Mouse (Mus musculus): ENCODE results near the gene Prr5l.
"Not testable (repeated sequence)": the region's sequence is repeated elsewhere in the genome, so short reads cannot be mapped to it uniquely, and the experiment has no call there.

The Prr5l gene

DNA sequence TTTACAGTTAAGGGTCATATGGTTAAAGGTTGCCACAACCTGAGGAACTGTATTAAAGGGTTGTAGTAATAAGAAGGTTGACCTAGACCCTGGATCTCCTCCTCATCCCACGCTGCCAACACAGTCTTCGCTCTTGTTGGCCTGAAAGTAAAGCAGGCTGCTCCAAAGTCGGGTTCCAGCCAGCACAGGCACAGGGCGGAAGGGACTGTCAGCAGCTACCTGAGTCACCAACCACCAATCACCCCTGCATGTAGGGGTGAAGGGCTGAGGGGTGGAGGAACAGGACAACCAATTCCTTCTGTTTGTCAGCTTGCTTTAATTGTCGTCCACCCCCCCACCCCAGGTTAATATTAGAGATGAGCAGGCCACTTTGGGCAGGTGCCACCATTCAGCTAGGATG lies 119.3 kb downstream of the Prr5l start:
- no peak for DNase-seq (ENCODE audit: extremely low read depth, low read depth, low spot score)

GRCm38 (mm10) chr2:101762955-101763386 lies 119.9 kb downstream of the Prr5l start:
- DNase-seq (ENCODE audit: extremely low read depth, low read depth, low spot score): no peak

- DNase-seq (ENCODE audit: extremely low read depth, low read depth, low spot score): no peak
These were observed 120.4 kb downstream of the Prr5l start for GRCm38 (mm10) chr2:101762405-101762804.

DNA sequence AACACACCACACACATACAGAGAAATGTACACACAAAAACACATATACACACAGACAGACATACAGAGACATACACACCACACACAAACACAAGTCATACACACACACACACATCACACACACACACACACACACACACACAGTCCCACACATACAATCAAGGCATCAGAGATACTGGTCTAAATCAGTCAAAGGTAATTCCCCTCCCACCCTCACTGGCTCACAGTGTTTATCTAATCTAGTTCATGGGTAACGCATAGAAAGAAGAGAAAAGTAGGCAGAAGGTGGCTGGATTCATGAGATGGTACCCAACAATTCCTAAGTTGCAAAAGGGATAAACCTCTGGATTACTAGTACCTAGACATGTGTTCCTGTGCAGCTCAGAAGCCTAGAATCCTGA lies 120.9 kb downstream of the Prr5l start:
- DNase-seq (ENCODE audit: extremely low read depth, low read depth, low spot score): no peak

GRCm38 (mm10) chr2:101759523-101760277 lies 123.1 kb downstream of the Prr5l start:
- no peak for DNase-seq (ENCODE audit: extremely low read depth, low read depth, low spot score)

GRCm38 (mm10) chr2:101757806-101758205 lies 125.0 kb downstream of the Prr5l start:
- no peak for DNase-seq (ENCODE audit: extremely low read depth, low read depth, low spot score)

DNA sequence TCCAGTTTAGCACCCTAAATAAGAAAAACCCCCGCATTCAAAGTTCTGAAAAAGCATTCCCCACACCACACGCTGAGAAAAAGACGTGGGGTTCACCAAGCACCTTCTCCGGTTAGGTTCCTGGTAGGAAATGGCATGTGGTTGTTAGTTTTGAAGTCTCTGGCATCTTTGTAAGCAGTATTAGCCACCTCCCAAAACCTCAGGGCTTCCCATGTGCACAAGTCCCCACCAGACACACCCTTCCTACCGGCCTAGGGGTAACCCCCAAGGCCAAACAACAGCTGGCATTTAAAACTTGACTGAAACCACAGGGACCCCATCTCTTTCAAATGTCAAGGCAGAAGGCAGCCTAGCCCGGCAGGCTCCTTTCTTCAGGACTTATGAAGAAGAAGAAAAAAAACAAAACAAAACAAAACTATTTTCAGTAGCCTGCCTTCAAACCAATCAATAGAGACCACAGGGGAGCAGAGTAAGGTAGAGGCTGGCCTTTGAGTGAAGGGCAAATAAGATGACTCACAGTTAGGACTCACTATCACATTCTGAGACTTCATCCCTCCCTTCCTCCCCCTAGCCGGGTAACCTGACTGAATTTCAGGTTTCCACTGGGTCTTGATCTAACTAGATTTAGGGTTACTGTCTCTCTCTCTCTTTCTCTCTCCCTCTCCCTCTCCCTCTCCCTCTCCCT lies 126.6 kb downstream of the Prr5l start:
- no peak for DNase-seq (ENCODE audit: extremely low read depth, low read depth, low spot score)

DNA sequence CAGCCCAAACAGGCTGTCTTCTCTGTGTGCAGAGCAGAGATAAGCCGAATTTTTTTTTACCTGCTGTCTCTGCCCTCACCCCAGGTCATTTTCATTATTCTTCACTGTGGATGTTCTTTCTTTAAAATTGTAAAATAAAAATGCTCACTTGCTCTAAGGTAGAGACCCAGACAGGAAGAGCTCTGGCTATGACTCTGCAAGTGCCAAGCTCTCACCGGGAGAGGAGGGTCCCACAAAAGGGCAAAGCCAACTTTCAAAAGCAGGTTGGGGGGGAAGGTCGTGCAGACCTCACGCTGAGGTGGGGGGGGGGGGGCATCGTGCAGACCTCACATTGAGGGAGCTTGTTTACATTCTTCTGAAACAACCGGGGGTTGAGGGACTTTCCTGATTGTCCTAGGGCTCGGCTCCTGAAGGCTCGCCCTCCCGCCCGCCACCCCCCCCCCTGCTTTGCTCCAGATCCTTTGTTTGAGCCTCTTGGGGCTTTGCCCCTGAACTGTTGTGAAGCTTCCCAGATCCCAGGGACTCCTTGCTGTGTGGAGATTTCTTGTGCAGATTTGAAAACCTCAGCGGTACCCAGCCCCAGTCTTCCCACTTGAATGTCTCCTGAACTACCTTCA lies 127.8 kb downstream of the Prr5l start:
- DNase-seq (ENCODE audit: extremely low read depth, low read depth, low spot score): no peak

GRCm38 (mm10) chr2:101754428-101754827 lies 128.4 kb downstream of the Prr5l start:
- no peak for DNase-seq (ENCODE audit: extremely low read depth, low read depth, low spot score)

DNA sequence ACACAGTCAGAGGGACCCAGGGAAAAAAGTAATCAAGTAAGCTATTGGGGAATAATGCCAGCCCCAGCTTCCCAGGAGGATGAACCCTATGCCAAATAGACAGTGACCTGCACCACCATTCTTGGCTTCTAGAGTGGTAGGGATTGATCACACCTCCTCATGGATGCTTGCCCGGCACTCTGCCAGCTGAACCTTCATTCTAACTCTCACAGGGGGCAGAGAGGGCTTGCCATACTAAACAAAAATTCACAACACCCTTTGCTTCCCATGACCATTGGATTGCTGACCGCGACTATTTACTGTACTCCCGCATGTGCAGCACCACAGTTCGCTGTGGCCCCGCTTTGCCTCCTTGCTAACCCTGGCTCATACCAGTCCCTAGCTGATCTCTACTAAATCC lies 129.8 kb downstream of the Prr5l start:
- DNase-seq (ENCODE audit: extremely low read depth, low read depth, low spot score): no peak

DNA sequence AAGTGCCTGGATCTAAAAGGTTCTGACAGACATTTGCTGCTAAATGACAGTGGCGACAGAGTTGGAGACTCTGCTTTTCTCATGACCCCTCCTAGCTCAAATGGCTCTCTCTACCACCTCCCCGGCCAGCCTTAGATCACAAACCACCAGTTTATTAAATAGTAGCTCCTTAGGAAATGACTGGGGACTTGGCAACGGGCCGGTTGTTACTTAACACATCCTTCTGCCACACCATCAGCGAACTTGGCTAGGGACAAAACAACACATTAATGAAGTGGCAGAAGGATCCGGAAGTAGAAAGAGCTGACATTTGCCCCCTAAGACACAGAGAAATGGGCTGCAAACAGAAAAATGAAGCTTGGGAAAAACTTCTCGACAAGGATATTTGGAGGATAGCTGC lies 130.4 kb downstream of the Prr5l start:
- DNase-seq (ENCODE audit: extremely low read depth, low read depth, low spot score): peak; percentile 4

DNA sequence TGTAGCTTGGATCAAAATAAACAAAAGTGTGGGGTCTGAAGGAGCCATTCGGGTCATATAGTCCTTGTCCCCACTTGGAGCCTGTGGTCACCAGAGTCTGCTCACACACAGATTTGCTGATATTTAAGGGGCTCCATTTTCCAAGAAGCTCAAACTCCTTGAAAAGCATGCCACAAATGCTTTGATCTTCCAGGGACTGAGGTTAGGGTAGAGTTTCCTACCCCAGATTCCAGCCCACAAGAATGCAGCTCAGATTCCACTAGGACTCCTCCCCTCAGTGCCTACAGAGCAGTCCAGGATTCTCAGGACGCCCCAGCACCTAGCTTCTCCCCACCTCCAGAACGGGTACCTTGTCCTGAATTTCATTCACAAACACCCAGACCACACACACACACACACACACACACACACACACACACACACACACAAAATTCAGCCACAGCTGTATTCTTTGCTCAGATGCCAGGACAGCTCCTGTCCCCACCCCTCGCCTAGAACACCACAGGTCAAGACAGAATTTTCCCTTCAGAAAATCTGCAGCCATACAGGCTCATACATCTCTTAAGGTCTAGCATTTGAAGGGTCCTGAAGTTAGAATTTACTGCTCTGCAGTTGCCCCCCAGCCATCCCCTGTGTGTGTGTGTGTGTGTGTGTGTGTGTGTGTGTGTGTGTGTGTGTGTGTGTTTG lies 131.4 kb downstream of the Prr5l start:
- no peak for DNase-seq (ENCODE audit: extremely low read depth, low read depth, low spot score)

- no peak for DNase-seq (ENCODE audit: extremely low read depth, low read depth, low spot score)
These were observed 136.3 kb downstream of the Prr5l start for GRCm38 (mm10) chr2:101746537-101746936.

GRCm38 (mm10) chr2:101745656-101746055 lies 137.2 kb downstream of the Prr5l start:
- not testable (repeated sequence) for DNase-seq (ENCODE audit: extremely low read depth, low read depth, low spot score)

- DNase-seq (ENCODE audit: extremely low read depth, low read depth, low spot score): no peak
These were observed 140.6 kb downstream of the Prr5l start for GRCm38 (mm10) chr2:101742072-101742860.

- no peak for DNase-seq (ENCODE audit: extremely low read depth, low read depth, low spot score)
These were observed 141.2 kb downstream of the Prr5l start for GRCm38 (mm10) chr2:101741653-101742052.

DNA sequence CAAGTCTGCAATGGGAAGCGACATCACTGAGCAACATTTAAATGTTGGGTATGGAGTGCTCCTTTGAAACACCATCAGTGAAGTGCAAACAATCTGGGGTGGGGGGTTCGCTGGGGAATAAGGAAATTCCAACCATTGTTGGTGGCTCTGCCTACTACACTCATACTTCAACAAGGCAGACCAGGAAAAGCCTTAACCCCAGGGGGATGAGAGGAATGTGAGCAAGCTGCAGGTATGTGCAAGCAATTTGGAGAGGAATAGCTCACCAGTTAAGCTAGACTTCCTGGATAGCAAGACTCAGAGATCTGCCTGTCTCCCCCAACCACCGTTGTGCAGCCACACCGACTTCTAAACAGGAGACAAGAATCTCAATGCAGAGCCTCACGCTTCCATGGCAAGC lies 142.9 kb downstream of the Prr5l start:
- no peak for DNase-seq (ENCODE audit: extremely low read depth, low read depth, low spot score)

- no peak for DNase-seq (ENCODE audit: extremely low read depth, low read depth, low spot score)
These were observed 149.3 kb downstream of the Prr5l start for GRCm38 (mm10) chr2:101733564-101733963.

DNA sequence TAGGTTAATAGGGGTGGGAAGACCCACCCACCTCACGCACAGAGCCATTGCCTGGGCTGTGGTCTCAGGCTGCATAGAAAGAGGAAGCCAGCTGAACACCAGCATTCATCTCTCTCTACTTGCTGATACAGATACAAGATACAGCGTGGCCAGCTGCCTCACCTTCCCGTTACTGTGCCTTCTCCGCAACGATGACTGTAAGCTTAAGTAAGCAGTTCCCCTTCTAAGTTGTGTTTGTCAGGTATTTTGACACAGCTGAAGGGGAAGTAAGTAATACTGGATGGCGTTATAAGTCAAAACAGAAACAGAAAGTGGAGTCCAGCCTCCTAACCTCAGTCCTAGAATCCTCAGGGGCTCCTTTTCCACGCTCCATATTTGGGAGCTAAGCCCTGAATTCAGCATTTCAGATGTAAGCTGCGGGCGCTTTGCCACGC lies 150.0 kb downstream of the Prr5l start:
- DNase-seq (ENCODE audit: extremely low read depth, low read depth, low spot score): no peak

- DNase-seq (ENCODE audit: extremely low read depth, low read depth, low spot score): no peak
These were observed 151.9 kb downstream of the Prr5l start for GRCm38 (mm10) chr2:101730972-101731371.

DNA sequence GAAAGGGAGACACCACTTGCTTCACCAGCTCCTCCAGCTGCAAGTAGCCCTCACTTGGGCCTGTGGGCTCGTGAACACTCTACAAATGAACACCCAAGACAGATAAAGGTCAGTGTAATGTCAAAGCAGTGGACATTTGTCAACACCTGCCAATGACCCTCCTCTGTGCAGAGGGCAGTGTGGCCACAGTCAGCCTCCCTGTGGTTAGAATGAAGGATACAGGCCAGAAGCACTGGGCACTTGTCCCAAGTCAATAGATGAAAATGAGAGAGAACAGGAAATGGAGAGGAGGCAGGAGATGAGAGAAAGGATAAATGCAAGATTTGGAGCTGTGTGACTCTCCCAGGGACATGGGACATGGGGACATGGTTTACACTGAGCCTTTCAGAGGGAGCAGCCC lies 153.4 kb downstream of the Prr5l start:
- DNase-seq (ENCODE audit: extremely low read depth, low read depth, low spot score): no peak
